30 mouse cellular contexts compared by ENCODE assay signal in the genomic region with DNA sequence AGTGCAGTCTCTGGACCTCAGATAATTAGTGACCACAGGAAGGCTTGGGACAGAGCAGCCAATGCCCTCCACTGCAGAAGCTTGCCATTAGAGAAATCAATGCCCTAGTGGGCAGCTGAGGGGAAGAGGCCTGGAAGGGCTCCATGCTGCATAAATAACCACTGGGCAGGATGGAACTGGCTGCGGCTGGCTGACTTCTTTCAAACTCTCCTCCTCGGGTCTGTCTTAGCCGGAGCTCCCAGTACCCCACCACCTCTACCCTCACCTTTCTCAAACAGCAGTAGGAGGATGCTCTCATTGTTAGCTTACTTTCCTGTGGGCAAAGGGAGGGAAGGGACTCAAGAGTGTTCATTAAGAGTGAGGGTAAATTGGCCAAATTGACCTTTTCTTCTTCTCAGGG. TPM values are rescaled to one million over a fixed set of nuclear protein-coding genes. Genes with fewer than 3 reads are reported as not detected.
DNase-seq lines count a peak whose midpoint lies in the region; ATAC-seq and TF ChIP-seq lines count a peak whose summit lies in the region.
"Had no signal": no experiment of that assay in that cellular context is flagged by ENCODE, and none has a peak within 500 bp of the region (broad histone marks: within the 10 kb centered on the region; RNA-seq: fewer than 3 reads in every experiment).

No protein-coding gene starts in this region.

- peak; percentile 27 for DNase-seq in kidney, adult 11 months
- DNase-seq in midbrain, postnatal 0 days (ENCODE audit: low spot score): no peak
- DNase-seq in kidney, postnatal 10 days: peak; percentile 26
- no peak for DNase-seq in yolk sac, embryonic 10.5 days (ENCODE audit: low spot score)
- DNase-seq in thymus, postnatal 0 days (ENCODE audit: low spot score): no peak
- DNase-seq: adrenal gland, postnatal 25 days; B cell, adult 2 months; cerebellum, adult 18-20 months; cerebellum, postnatal 10 days; gastrocnemius, postnatal 14 days; right cerebral cortex, postnatal 25 days; thymus, postnatal 14 days had no signal

- H3K27ac ChIP-seq in kidney, embryonic 15.5 days: no peak overlapping the region
- no peak overlapping the region for H3K27ac ChIP-seq in midbrain, embryonic 13.5 days
- H3K27ac ChIP-seq in midbrain, postnatal 0 days (ENCODE audit: low read depth, low read length): no peak overlapping the region
- H3K27ac ChIP-seq: embryonic facial prominence, embryonic 15.5 days; forebrain, embryonic 13.5 days; heart, embryonic 15.5 days; hindbrain, embryonic 13.5 days; limb, embryonic 12.5 days; lung, embryonic 15.5 days; midbrain, embryonic 10.5 days; stomach, embryonic 15.5 days had no signal

- no peak overlapping the region for H3K4me3 ChIP-seq in kidney, embryonic 15.5 days (replicated peaks)
- no peak overlapping the region for H3K4me3 ChIP-seq in midbrain, embryonic 13.5 days (replicated peaks)
- H3K4me3 ChIP-seq in midbrain, postnatal 0 days (ENCODE audit: low read depth, low read length): no peak overlapping the region
- H3K4me3 ChIP-seq: embryonic facial prominence, embryonic 15.5 days; forebrain, embryonic 13.5 days; heart, embryonic 15.5 days; hindbrain, embryonic 13.5 days; limb, embryonic 12.5 days; lung, embryonic 15.5 days; midbrain, embryonic 10.5 days; stomach, embryonic 15.5 days had no signal

- no peaks in the 10 kb centered on the region for H3K36me3 ChIP-seq in kidney, embryonic 15.5 days
- H3K36me3 ChIP-seq in midbrain, embryonic 13.5 days: no peaks in the 10 kb centered on the region
- no peaks in the 10 kb centered on the region for H3K36me3 ChIP-seq in midbrain, postnatal 0 days (ENCODE audit: insufficient read depth, low read length)
- H3K36me3 ChIP-seq: embryonic facial prominence, embryonic 15.5 days; heart, embryonic 15.5 days; hindbrain, embryonic 13.5 days; limb, embryonic 12.5 days; lung, embryonic 15.5 days; midbrain, embryonic 10.5 days; stomach, embryonic 15.5 days had no signal

- H3K9me3 ChIP-seq in kidney, embryonic 15.5 days (replicated peaks): no peaks in the 10 kb centered on the region
- H3K9me3 ChIP-seq in midbrain, embryonic 13.5 days: no peaks in the 10 kb centered on the region
- no peaks in the 10 kb centered on the region for H3K9me3 ChIP-seq in midbrain, postnatal 0 days (ENCODE audit: low read length)
- H3K9me3 ChIP-seq: embryonic facial prominence, embryonic 15.5 days; forebrain, embryonic 13.5 days; heart, embryonic 15.5 days; hindbrain, embryonic 13.5 days; limb, embryonic 12.5 days; lung, embryonic 15.5 days; midbrain, embryonic 10.5 days; stomach, embryonic 15.5 days had no signal

- ATAC-seq in kidney, embryonic 15.5 days (replicated peaks; ENCODE audit: low FRiP score): no peak
- no peak for ATAC-seq in midbrain, embryonic 13.5 days
- ATAC-seq in midbrain, postnatal 0 days (ENCODE audit: low FRiP score): no peak
- ATAC-seq: forebrain, embryonic 13.5 days had no signal

- 46% methylated on average over 3 of the region's 3 CpGs for WGBS in kidney, embryonic 15.5 days
- 65% methylated on average over 3 of the region's 3 CpGs for WGBS in midbrain, embryonic 13.5 days
- WGBS in midbrain, postnatal 0 days: 62% methylated on average over 3 of the region's 3 CpGs

- H3K9ac ChIP-seq in kidney, embryonic 15.5 days: no peak overlapping the region
- H3K9ac ChIP-seq in midbrain, embryonic 13.5 days (replicated peaks): no peak overlapping the region
- H3K9ac ChIP-seq in midbrain, postnatal 0 days (replicated peaks; ENCODE audit: low read length, poor library complexity, severe bottlenecking): no peak overlapping the region
- H3K9ac ChIP-seq: embryonic facial prominence, embryonic 15.5 days; forebrain, embryonic 13.5 days; heart, embryonic 15.5 days; hindbrain, embryonic 13.5 days; limb, embryonic 12.5 days; lung, embryonic 15.5 days; stomach, embryonic 15.5 days had no signal

- peaks cover 51% of the 10 kb centered on the region for H3K27me3 ChIP-seq in kidney, embryonic 15.5 days
- peaks cover 55% of the 10 kb centered on the region for H3K27me3 ChIP-seq in midbrain, embryonic 13.5 days
- H3K27me3 ChIP-seq in midbrain, postnatal 0 days (ENCODE audit: insufficient read depth, low read length): peaks cover 34% of the 10 kb centered on the region

- no peak overlapping the region for H3K4me2 ChIP-seq in kidney, embryonic 15.5 days
- H3K4me2 ChIP-seq in midbrain, embryonic 13.5 days (replicated peaks): 0 out of 2 replicates have a peak overlapping the region, but pooled peaks have one; percentile 17
- no peak overlapping the region for H3K4me2 ChIP-seq in midbrain, postnatal 0 days (ENCODE audit: low read depth, low read length, poor library complexity, severe bottlenecking)
- H3K4me2 ChIP-seq: embryonic facial prominence, embryonic 15.5 days; forebrain, embryonic 13.5 days; heart, embryonic 15.5 days; hindbrain, embryonic 13.5 days; limb, embryonic 12.5 days; lung, embryonic 15.5 days; stomach, embryonic 15.5 days had no signal

- peaks cover 20% of the 10 kb centered on the region for H3K4me1 ChIP-seq in kidney, embryonic 15.5 days
- H3K4me1 ChIP-seq in midbrain, embryonic 13.5 days (replicated peaks): peaks cover 17% of the 10 kb centered on the region
- H3K4me1 ChIP-seq in midbrain, postnatal 0 days (ENCODE audit: insufficient read depth, low read length): no peaks in the 10 kb centered on the region

- TF ChIP-seq CTCF in midbrain, postnatal 0 days (IDR thresholded peaks at IDR 0.05): no peak

RNA-seq across cellular contexts. Expression of a gene that starts 2.6 kb away (rescaled TPM):
- polyA plus RNA-seq in kidney, embryonic 15.5 days (2015; fragmentation: Nextera tagmentation; extraction: Ambion mirVana): 1.8 and 2.0 TPM in 2 replicates
- 3.6 and 4.0 TPM in 2 replicates for polyA plus RNA-seq in midbrain, embryonic 13.5 days (2015; fragmentation: Nextera tagmentation; extraction: Ambion mirVana)
- 4.9 and 6.6 TPM in 2 replicates for total RNA-seq in midbrain, postnatal 0 days (2014; rRNA removed)
- polyA plus RNA-seq in midbrain, postnatal 0 days (2015; fragmentation: Nextera tagmentation; extraction: Ambion mirVana): 2.9 and 3.3 TPM in 2 replicates
- 0.08 and 0.16 TPM in 2 replicates for polyA plus RNA-seq in thymus, postnatal 0 days (2015; fragmentation: Nextera tagmentation; extraction: Ambion mirVana)
- total RNA-seq: adrenal gland, adult 18-20 months; adrenal gland, postnatal 25 days; common myeloid progenitor, adult 5-6 weeks; granulocyte monocyte progenitor cell, adult 5-6 weeks; heart, postnatal 25 days; liver, adult 2 months; megakaryocyte progenitor cell, adult 5-6 weeks; monocyte, adult 5-6 weeks; neutrophil, adult 5-6 weeks had no signal
- polyA plus RNA-seq: liver, adult 2 months had no signal

RNA-seq across cellular contexts. Expression of a gene that starts 50.9 kb away (rescaled TPM):
- 312 and 331 TPM in 2 replicates for polyA plus RNA-seq in kidney, embryonic 15.5 days (2015; fragmentation: Nextera tagmentation; extraction: Ambion mirVana)
- polyA plus RNA-seq in midbrain, embryonic 13.5 days (2015; fragmentation: Nextera tagmentation; extraction: Ambion mirVana): 367 and 391 TPM in 2 replicates
- total RNA-seq in midbrain, postnatal 0 days (2014; rRNA removed): 69.5 and 83.4 TPM in 2 replicates
- polyA plus RNA-seq in midbrain, postnatal 0 days (2015; fragmentation: Nextera tagmentation; extraction: Ambion mirVana): 281 and 289 TPM in 2 replicates
- polyA plus RNA-seq in thymus, postnatal 0 days (2015; fragmentation: Nextera tagmentation; extraction: Ambion mirVana): 245 and 278 TPM in 2 replicates

RNA-seq across cellular contexts. Expression of a gene that starts 51.3 kb away (rescaled TPM):
- polyA plus RNA-seq in kidney, embryonic 15.5 days (2015; fragmentation: Nextera tagmentation; extraction: Ambion mirVana): 28.7 and 29.0 TPM in 2 replicates
- polyA plus RNA-seq in midbrain, embryonic 13.5 days (2015; fragmentation: Nextera tagmentation; extraction: Ambion mirVana): 26.1 and 27.5 TPM in 2 replicates
- total RNA-seq in midbrain, postnatal 0 days (2014; rRNA removed): 17.6 and 23.9 TPM in 2 replicates
- polyA plus RNA-seq in midbrain, postnatal 0 days (2015; fragmentation: Nextera tagmentation; extraction: Ambion mirVana): 19.3 and 19.7 TPM in 2 replicates
- polyA plus RNA-seq in thymus, postnatal 0 days (2015; fragmentation: Nextera tagmentation; extraction: Ambion mirVana): 16.7 and 17.6 TPM in 2 replicates

Comparison
In these comparisons a context has a peak if more than half of its experiments do, and no peak if none do; other contexts are left out.
1. DNase-seq: peak in kidney, adult 11 months (single experiment) and kidney, postnatal 10 days (single experiment); none in midbrain, postnatal 0 days (single experiment), yolk sac, embryonic 10.5 days (single experiment) and thymus, postnatal 0 days (single experiment).